Mouse (Mus musculus): Measurements from ENCODE around the gene Grik5.
"Not testable (repeated sequence)": the region's sequence is repeated elsewhere in the genome, so short reads cannot be mapped to it uniquely, and the experiment has no call there.

Gene Grik5

DNA sequence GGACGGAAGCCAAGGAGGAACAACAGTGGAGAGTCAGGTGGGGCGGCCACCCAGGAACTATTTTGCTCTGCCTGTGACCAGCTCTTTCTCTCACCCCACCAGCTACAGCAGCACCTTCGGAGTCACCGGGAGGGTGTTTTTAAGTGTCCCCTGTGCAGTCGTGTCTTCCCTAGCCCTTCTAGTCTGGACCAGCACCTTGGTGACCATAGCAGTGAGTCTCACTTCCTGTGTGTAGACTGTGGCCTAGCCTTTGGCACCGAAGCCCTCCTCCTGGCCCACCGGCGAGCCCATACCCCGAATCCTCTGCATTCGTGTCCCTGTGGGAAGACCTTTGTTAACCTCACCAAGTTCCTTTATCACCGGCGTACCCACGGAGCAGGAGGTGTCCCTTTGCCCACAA lies 8.3 kb upstream of the Grik5 start:
- DNase-seq (ENCODE audit: low read depth, low spot score): no peak

DNA sequence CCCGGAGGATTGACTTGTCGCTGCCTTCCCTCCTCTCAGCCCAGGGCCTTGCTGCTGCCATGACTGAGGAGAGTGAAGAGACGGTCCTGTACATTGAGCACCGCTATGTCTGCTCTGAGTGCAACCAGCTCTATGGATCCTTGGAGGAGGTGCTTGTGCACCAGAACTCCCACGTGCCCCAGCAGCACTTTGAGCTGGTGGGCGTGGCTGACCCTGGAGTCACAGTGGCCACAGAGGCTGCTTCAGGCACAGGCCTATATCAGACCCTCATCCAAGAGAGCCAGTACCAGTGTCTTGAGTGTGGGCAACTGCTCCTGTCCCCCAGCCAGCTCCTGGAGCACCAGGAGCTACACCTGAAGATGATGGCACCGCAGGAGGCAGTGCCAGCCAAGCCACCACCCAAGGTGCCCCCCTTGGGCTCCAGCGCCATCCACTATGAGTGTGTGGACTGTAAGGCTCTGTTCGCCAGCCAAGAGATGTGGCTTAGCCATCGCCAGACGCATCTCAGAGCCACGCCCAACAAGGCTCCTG lies 7.4 kb upstream of the Grik5 start:
- DNase-seq (ENCODE audit: low read depth, low spot score): no peak

DNA sequence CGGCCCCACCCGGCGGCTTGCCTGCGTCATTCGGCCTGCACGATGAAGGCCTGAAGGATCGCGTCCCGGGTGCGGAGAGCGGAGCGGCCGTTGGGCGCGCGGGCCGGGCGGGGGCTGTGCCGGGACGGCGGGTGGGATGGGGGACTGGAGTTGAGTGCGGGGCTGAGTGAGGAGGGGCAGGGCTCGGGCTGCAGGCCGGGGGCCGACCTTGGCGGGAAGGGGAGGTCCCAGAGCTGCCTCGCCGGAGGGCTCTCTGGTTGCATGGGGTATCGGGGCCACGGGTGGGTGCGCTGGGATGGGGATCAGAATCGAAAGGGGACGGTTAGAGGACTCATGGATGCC lies 5.2 kb upstream of the Grik5 start:
- DNase-seq (ENCODE audit: low read depth, low spot score): no peak

DNA sequence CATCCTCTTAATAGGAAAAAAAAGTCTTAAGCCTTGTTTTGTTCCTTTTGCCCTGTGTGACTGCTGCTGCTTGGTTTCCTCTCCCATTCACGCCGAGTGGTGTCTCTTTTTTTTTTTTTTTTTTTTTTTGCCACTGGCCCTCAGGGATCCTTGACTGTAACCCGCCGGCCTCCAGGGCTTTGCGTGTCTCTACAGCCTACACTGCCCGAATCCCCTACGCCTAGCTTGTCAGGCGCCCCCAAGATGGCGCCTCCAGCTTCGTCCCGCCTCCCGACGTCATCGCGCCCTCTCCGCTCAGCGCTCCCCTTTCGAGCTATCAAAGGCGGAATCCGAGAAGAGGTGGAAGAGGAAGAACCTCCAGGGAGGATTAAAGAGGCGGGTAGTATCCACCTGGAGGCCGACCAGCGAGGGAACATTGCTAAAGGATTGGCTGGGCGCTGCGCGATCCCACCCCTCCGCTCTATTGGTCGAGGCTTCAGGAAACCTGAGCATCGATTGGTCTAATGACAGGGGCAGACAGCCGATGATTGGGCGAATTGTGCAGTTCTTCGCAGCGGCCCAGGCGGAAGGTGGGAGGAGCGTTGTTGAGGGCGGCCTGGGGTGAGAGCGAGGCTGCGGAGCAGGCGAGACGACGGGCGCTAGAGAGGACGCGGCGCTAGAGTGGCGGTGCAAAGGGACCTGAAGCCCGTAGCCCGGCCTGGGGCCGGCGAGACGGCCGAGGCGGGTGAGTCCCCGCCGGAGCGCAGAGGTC lies 4.7 kb upstream of the Grik5 start:
- DNase-seq (ENCODE audit: low read depth, low spot score): peak; percentile 99

DNA sequence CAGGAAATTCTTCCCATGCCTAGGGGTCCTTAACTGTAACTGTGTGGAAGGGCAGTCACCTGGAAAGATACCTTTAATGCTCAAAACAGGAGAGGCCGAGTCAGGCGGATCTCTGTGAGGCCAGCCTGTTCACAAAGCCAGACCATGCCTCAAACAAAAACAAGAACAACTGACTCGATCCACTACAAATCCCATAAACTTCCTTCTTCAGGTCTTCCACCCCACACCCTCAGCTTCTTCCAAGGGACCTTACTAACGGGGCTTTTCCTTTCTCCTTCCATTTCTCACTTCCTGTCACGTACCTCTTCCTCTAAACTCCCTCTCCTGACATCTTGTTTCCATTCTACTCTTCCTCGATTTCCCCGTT lies 4.1 kb upstream of the Grik5 start:
- DNase-seq (ENCODE audit: low read depth, low spot score): no peak

DNA sequence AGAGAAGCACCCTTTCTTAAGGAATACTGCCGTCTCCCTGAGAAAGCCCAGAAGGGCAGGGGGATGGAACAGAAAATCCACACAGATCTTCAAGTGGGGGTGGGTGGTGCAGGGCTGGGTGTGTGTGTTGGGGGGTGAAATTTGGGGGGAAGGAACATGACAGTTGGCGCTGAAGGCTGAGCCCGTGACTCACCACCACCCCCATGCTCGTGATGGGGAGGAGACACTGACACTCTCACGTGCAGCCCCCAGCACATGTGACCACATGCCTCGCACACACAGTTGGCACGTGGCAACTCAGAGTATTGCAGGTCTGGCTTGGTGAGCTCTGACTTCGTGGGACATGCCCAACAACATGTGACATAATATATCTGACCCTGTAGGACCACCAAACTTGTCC lies 1.8 kb upstream of the Grik5 start:
- no peak for DNase-seq (ENCODE audit: low read depth, low spot score)

DNA sequence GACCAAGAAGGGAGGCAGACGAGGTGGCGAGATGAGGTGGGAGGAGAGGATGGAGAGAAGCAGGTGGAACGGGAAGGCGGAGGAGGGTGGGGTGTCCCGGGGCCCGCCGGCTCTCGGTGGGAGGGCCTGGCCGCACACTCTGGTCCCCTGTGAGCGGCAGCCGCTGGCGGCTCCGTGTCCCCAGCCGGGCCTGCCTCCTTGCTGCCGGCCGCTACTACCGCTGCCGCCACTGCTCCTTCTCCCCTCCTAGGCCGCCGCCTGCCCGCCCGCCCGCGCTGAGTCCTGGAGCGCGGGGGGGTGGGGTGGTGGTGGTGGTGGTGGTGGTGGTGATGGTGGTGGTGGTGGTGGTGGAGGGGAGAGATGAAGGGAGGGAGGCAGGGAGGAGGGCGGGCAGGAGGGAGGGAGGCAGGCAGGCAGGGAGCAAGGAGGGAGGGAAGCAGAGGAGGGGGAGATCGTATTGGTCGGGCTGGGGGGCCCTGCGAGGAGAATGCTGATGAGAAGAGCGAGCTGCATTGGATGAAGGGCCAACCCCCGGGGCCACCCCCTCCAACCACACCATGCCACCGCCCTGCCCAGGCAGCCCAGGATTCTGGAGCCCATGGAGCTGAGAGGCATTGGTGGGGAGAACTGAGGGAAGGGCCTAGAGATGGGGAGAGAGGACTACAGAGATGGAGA lies 707 bp upstream of the Grik5 start:
- peak; percentile 69 for DNase-seq (ENCODE audit: low read depth, low spot score)

DNA sequence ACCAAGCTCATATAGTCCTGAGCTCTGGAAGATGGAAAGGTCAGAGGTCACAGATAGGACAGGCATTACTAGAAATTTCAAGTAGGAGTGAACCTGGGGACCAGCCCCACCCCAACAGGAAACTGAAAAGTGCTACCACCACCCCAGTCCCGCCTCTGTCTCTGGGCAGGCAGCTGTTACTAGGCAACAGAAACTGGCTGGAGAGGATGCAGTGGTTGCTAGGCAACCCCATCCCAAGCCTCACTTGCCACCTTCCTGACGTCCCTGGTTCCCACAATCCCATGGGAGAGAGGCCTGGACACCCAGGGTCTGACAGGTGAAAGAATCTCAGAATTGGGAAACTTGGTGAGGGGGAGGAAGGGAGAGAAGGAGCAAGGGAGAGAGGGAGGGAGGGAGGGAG lies 3.4 kb downstream of the Grik5 start:
- no peak for DNase-seq (ENCODE audit: low read depth, low spot score)

DNA sequence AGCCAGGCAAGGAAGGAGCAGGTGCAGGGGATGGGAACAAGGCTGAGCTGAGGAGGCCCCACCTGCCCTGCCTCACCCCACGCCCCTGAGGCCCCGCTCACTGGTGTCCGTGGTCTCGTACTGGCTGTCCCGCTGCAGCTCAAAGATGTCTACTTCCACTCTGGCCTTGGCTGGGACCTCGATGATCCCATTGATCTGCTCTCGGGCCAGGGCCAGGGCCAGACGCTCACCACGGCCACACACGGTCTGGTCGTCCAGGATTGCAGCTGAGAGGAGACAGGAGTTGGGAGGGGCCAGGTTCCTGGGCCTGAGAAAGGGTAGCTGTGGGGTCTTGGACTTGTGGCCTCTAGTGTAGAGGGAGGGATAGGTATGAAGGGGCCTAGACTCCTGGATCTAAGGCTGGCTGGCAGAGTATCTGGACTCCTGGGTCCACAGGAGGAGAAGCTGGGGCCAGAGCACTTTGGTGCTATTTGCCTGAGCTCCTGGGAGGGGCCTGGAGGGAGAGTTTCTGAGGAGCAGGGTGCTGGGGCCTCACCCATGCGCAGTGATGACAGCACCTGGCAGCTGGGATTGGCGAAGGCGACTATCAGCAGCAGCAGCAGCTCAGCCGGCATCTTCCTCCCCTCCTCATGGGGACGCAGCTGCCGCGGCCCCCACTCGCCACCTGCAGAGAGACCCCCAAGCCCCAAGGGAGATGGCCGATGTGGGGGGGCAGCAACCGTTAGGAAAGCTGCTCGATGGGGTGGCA lies 4.1 kb downstream of the Grik5 start:
- no peak for DNase-seq (ENCODE audit: low read depth, low spot score)

DNA sequence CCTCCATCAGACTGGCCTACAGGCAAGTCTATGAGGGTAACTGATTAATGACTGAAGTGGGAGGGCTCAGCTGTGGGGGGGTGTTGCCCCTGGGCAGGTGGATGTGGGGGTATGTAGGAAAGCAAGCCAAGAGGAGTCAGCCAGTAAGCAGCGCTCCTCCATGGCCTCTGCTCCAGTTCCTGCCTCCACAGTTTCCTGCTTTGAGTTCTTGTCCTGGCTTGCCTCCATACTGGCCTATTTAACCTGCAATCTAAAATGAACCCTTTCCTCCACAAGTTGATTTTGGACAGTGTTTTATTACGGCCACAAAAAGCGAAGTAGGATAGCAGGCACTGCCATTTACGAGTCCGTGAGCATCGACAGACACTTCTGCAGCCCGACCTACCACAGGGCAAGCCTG lies 4.8 kb downstream of the Grik5 start:
- DNase-seq (ENCODE audit: low read depth, low spot score): no peak

DNA sequence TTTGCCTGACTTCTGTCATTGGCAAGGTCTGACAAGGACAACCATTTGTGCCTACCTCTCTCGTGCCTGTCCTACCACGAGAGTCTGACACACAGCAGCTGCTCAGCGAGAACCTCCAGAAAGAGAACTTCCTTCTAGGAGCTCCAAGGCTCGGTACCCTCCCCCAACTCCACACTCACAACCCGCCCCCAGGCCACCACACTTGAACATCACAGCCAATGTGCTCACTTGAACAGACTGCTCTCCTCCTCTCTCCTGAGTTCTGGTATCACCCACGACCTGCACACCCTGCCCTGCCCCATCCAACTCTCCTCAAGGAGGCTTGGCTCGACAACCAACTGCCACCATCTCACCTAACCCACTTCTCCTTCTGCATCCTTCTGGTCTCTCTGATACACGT lies 8.2 kb downstream of the Grik5 start:
- DNase-seq (ENCODE audit: low read depth, low spot score): no peak

DNA sequence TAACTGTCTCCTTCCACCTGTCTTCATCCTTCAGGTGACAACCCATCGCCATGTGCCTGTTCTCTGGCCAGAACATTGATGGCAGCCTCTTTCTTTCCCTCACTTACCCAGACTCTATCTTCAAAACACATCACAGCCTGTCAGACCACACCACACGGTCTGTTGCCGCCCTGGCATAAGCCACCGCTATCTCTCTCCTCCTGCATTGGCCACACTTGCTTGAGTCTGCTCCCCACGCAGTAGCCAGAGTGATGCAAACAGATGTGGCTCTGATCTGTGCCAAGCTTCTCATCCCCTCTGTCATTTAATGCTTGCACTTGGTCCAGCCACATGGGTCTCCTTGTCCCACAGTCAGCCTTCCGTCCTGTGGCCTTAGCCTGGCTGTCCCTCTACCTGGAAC lies 8.8 kb downstream of the Grik5 start:
- no peak for DNase-seq (ENCODE audit: low read depth, low spot score)

DNA sequence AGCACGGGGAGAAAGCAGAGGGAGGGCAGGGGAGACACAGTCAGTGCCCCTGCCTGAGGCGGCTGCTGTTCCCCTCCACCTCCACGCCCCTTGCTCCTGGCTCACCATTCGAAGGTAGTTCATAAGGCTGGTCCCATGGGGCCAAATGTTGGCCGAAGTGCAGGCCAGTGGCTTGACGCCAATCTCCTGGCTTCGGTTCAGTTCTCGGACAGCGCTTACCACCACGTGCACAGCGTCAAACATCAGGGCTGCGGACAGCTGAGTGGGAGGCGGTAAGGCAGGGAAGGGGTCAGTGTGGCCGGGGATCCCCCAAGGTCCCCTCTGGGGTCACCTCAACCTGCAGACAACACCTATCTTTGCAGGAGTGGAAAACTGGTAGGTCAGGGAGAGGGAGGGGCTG lies 13.3 kb downstream of the Grik5 start:
- no peak for DNase-seq (ENCODE audit: low read depth, low spot score)

DNA sequence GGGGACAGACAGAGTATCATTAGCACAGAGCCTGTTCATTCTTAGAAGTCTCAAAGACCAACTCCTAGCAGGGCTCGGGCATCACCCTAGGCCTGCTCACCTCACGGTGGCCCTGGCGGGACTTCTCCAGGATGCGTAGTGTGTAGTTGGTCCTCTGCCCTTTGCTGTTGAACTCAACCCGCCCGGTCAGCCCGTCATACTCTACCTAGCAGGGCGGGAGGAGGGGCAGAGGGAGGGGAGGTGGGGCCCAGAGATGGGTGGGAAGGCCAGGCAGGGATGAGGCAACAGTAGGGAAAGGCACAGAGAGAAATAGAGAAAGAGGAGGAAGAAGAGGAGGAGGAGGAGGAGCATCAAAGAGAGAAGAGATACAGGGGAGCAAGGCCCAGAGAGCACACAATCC lies 13.8 kb downstream of the Grik5 start:
- DNase-seq (ENCODE audit: low read depth, low spot score): no peak

DNA sequence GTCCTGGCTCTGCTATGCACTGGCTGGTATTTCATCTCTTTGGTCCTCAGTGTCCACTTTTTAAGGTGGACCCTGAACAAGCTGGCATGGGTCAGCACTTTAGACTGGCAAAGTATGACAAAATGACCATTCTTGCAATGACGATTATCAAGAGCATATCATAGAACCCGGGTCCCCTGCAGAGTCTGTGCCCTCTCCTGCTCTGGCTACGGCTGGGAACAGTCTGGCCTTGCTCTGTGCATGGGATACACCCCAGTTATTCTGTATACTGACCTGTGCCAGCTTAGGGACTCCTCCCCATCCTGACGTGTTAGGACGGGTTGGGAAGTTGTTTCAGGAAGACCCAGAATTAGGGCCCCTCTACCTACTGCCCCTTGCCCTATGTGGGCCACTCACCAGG lies 14.3 kb downstream of the Grik5 start:
- DNase-seq (ENCODE audit: low read depth, low spot score): no peak

DNA sequence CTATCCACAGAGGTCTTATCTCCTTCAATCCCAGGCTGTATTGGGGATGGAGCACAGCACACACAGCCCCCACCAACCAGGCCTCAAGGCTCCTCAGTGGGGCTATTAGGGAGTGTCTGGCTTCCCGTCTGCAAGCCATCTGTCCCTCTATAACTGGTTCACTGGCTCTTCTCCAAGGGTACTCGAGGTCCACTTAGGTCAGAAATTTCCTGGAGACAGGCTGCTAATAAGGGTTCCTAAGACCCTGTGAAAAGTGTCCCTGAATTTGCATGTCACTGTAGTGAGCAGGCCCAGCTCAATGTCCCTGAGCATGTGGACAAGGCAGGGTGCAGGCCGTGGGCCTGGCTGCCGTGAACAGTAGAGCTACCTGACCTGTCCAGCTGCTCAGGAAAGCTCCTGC lies 15.2 kb downstream of the Grik5 start:
- DNase-seq (ENCODE audit: low read depth, low spot score): no peak

DNA sequence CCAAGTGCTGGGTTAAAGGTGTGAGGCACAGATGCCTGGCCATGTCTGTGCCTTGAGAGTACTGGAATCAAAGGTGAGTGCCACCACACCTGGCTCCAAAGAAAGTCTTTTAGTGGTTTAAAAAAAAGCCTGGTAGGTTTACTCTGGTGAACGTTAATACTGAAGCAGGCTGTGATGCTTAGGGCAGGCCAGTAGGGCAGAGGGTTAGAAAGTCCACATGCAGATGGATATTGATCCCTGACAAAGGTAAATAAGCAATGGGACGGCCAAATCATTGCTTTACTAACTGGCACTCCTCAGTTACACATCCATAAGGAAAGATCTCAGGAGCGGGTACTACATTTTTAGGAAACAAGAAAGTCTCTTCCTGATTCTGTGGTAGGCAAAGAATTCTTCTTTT lies 19.6 kb downstream of the Grik5 start:
- DNase-seq (ENCODE audit: low read depth, low spot score): no peak

DNA sequence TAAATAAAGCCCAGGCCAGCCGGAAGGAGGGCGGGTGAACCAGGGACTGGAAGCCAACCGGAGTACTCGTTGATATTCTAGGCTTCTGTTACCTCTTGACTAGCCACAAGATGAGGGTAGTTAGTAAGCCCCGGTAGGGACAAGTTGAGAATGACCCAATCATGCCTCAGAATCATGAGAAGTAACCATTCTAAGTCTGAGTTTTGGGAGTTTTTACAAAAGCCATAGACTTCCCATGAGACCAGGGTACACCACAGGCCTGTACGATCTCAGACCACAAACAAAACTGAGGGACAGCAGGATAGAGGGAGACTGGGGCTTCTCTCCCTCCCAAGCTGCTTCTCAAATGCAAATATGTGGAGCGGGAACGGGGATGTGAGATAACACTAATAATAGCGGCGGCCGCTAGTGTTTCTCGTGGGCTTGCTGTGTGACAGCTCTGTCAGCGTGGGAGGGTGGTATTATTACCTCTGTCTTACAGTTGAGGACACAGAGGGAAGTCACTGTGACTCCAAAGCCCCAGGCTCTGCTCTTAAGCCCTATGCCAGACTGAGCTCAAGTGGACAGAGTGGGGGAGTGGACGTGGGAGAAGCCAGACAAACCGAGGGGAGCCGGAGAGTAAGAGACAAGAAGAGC lies 22.7 kb downstream of the Grik5 start:
- DNase-seq (ENCODE audit: low read depth, low spot score): no peak

DNA sequence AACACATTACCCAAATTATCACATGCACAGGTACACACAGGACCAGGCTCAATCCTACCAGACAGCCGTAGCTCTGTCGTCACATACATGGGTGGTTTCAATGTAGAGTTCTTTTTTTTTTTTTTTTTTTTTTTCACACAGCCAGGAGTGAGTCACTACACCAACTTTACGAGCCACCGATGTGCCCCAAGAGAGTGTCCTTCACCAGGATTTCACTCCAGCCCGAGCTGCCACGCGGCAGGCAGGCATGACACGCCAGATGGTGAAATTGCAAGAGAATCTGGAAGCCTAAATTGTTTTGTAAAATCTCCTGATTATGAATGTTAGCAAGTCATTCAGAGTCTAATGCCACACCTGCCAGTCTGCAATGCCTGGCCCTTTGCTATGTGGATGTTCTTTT lies 24.8 kb downstream of the Grik5 start:
- no peak for DNase-seq (ENCODE audit: low read depth, low spot score)

DNA sequence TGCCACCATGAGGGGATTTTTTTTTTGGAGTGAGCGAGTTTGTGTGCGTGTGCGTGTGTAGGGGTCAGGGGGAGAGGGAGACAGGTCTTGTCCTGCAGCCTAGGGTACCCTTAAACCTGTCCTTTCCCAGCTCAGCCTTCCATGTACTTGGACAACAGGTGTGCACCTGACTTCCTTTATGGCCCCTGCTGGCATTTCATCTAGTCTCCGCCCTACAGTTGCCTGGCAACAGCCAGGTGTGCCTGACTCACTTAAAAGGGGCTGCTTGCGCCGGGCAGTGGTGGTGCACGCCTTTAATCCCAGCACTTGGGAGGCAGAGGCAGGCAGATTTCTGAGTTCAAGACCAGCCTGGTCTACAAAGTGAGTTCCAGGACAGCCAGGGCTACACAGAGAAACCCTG lies 27.5 kb downstream of the Grik5 start:
- not testable (repeated sequence) for DNase-seq (ENCODE audit: low read depth, low spot score)

DNA sequence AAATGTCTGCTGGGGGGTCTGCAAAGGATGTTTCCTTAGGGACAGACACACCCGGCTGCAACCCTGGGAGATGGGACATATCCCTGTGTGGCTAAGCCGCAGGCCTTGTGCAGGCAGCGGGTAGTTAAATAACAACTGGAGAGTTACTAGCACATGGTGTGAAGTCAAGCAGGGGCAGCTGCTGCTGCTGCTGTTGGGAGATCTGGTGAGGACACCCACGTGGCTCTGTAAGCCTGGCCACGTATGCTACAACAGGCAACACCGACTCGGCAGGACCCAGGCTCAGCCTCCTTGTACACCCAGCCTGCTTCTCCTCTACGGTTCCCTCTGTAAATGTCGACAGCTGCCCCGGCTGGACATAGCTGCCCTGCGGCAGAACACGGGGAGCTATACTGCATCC lies 30.2 kb downstream of the Grik5 start:
- DNase-seq (ENCODE audit: low read depth, low spot score): no peak

DNA sequence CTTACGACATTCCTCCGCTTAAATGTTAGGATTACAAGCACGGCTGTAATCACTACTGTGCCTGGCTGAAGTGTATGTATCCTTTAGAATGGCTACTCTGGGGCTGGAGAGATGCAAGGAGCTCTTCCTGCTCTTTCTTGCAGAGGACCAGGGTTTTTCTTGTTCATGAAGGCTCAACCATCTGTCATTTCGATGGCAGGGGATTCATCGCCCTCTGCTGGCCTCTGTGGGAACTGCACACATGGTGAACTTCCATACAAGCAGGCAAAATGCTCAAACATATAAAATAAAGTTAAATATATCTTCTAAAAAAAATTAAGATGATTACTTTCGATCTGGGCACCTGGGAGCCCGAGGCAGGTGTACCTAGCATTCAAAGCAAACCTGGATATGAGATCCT lies 36.2 kb downstream of the Grik5 start:
- peak; percentile 46 for DNase-seq (ENCODE audit: low read depth, low spot score)

Data from brain, embryonic 18.5 days (tissue).